8 mouse cellular contexts compared by ENCODE assay signal in genomic region chr15:83150073-83150442, GRCm38 (mm10). TPM values are rescaled to one million over a fixed set of nuclear protein-coding genes. Genes with fewer than 3 reads are reported as not detected.
DNase-seq lines count a peak whose midpoint lies in the region; ATAC-seq and TF ChIP-seq lines count a peak whose summit lies in the region.

No protein-coding gene starts in this region.

- peak overlapping the region; percentile 73 for H3K4me2 ChIP-seq in limb, embryonic 15.5 days
- H3K4me2 ChIP-seq in stomach, embryonic 16.5 days (ENCODE audit: low read depth, low read length), result peak overlapping the region; percentile 45

- no peak overlapping the region for H3K9ac ChIP-seq in limb, embryonic 15.5 days
- peak overlapping the region; percentile 17 for H3K9ac ChIP-seq in stomach, embryonic 16.5 days (ENCODE audit: low read length)

- TF ChIP-seq CTCF in cerebellum, adult 2 months (IDR thresholded peaks at IDR 0.05; ENCODE audit: borderline replicate concordance, insufficient read depth, low read depth, low read length), result no peak

- H3K9me3 ChIP-seq in megakaryocyte, embryonic 14.5 days, result no peaks in the 10 kb centered on the region
- H3K9me3 ChIP-seq in limb, embryonic 15.5 days, result no peaks in the 10 kb centered on the region
- no peaks in the 10 kb centered on the region for H3K9me3 ChIP-seq in stomach, embryonic 16.5 days (replicated peaks; ENCODE audit: control insufficient read depth, low read length)

- no peak for DNase-seq in cerebellum, adult 2 months
- no peak for DNase-seq in cerebellum, adult 11-12 months
- DNase-seq in thymus, postnatal 4 days, result no peak
- no peak for DNase-seq in cerebellum, postnatal 4 days (ENCODE audit: low spot score in 2 of 2)

- H3K27ac ChIP-seq in cerebellum, adult 2 months (ENCODE audit: insufficient read depth, low read length), result peak overlapping the region; percentile 100
- peak overlapping the region; percentile 98 for H3K27ac ChIP-seq in limb, embryonic 15.5 days
- peak overlapping the region; percentile 97 for H3K27ac ChIP-seq in stomach, embryonic 16.5 days (ENCODE audit: low read length)

- H3K27me3 ChIP-seq in cerebellum, adult 2 months (ENCODE audit: control insufficient read depth, insufficient read depth, low read length), result no peaks in the 10 kb centered on the region
- H3K27me3 ChIP-seq in megakaryocyte, embryonic 14.5 days (replicated peaks), result no peaks in the 10 kb centered on the region
- H3K27me3 ChIP-seq in limb, embryonic 15.5 days, result no peaks in the 10 kb centered on the region
- no peaks in the 10 kb centered on the region for H3K27me3 ChIP-seq in stomach, embryonic 16.5 days (ENCODE audit: control insufficient read depth, insufficient read depth, low read length)

- H3K4me3 ChIP-seq in cerebellum, adult 2 months (replicated peaks; ENCODE audit: insufficient read depth, low read depth, low read length), result peak overlapping the region; percentile 99
- peak overlapping the region; percentile 97 for H3K4me3 ChIP-seq in megakaryocyte, embryonic 14.5 days (replicated peaks)
- peak overlapping the region; percentile 88; the same call in 1 of the 2 replicates for H3K4me3 ChIP-seq in limb, embryonic 15.5 days
- peak overlapping the region; percentile 81 for H3K4me3 ChIP-seq in stomach, embryonic 16.5 days (replicated peaks; ENCODE audit: low read length)

- no peak for TF ChIP-seq POLR2A in cerebellum, adult 2 months (IDR thresholded peaks at IDR 0.05; ENCODE audit: borderline replicate concordance, insufficient read depth, low read length)

- peaks cover 5% of the 10 kb centered on the region; the same call in 1 of the 2 replicates for H3K4me1 ChIP-seq in cerebellum, adult 2 months (ENCODE audit: control insufficient read depth, insufficient read depth, low read length)
- peaks cover 73% of the 10 kb centered on the region for H3K4me1 ChIP-seq in megakaryocyte, embryonic 14.5 days
- H3K4me1 ChIP-seq in limb, embryonic 15.5 days, result peaks cover 13% of the 10 kb centered on the region
- H3K4me1 ChIP-seq in stomach, embryonic 16.5 days (ENCODE audit: control insufficient read depth, insufficient read depth, low read length), result peaks cover 11% of the 10 kb centered on the region; the same call in 1 of the 2 replicates

- no peak for ATAC-seq in megakaryocyte, adult 5-6 weeks (ENCODE audit: poor library complexity, severe bottlenecking)
- ATAC-seq in limb, embryonic 15.5 days (ENCODE audit: insufficient number of reproducible peaks, low FRiP score, low TSS enrichment, low read depth), result no peak
- no peak for ATAC-seq in stomach, embryonic 16.5 days (ENCODE audit: insufficient read depth, low FRiP score)

- H3K36me3 ChIP-seq in megakaryocyte, embryonic 14.5 days (replicated peaks; ENCODE audit: low read length), result peaks cover 41% of the 10 kb centered on the region
- peaks cover 31% of the 10 kb centered on the region for H3K36me3 ChIP-seq in limb, embryonic 15.5 days
- H3K36me3 ChIP-seq in stomach, embryonic 16.5 days (ENCODE audit: control insufficient read depth, insufficient read depth, low read length), result 0 out of 2 replicates have a peak, but pooled peaks cover 5% of the 10 kb centered on the region

- WGBS in cerebellum, adult 2 months, result 22% methylated on average over 3 of the region's 3 CpGs
- WGBS in limb, embryonic 15.5 days, result 22% methylated on average over 3 of the region's 3 CpGs
- WGBS in stomach, embryonic 16.5 days, result 14% methylated on average over 3 of the region's 3 CpGs

RNA-seq across cellular contexts. Expression of gene Poldip3, which starts 0.9 kb away (rescaled TPM):
- 73.3 and 74.1 TPM in 2 replicates for polyA plus RNA-seq in cerebellum, adult 2 months (2012; rRNA removed)
- polyA plus RNA-seq in megakaryocyte, embryonic 14.5 days (2012; ENCODE audit: insufficient read depth, low replicate concordance), result 69.1 and 81.7 TPM in 2 replicates
- total RNA-seq in megakaryocyte, adult 5-6 weeks (2015), result 41.5 and 45.2 TPM in 2 replicates
- total RNA-seq in megakaryocyte, adult 5-6 weeks (2017), result 96.6 and 118 TPM in 2 replicates
- polyA plus RNA-seq in limb, embryonic 15.5 days (2015; fragmentation: Nextera tagmentation; extraction: Ambion mirVana), result 134 and 137 TPM in 2 replicates
- polyA plus RNA-seq in stomach, embryonic 16.5 days (2015; fragmentation: Nextera tagmentation; extraction: Ambion mirVana), result 121 and 128 TPM in 2 replicates

RNA-seq across cellular contexts. Expression of gene Cyb5r3, which starts 22.3 kb away (rescaled TPM):
- 63.5 and 68.6 TPM in 2 replicates for polyA plus RNA-seq in cerebellum, adult 2 months (2012; rRNA removed)
- polyA plus RNA-seq in megakaryocyte, embryonic 14.5 days (2012; ENCODE audit: insufficient read depth, low replicate concordance), result 127 and 215 TPM in 2 replicates
- total RNA-seq in megakaryocyte, adult 5-6 weeks (2015), result 42.8 and 44.7 TPM in 2 replicates
- 21.0 and 24.5 TPM in 2 replicates for total RNA-seq in megakaryocyte, adult 5-6 weeks (2017)
- polyA plus RNA-seq in limb, embryonic 15.5 days (2015; fragmentation: Nextera tagmentation; extraction: Ambion mirVana), result 152 and 185 TPM in 2 replicates
- polyA plus RNA-seq in stomach, embryonic 16.5 days (2015; fragmentation: Nextera tagmentation; extraction: Ambion mirVana), result 211 and 262 TPM in 2 replicates

RNA-seq across cellular contexts. Expression of gene Rrp7a, which starts 27.5 kb away (rescaled TPM):
- 109 and 114 TPM in 2 replicates for polyA plus RNA-seq in cerebellum, adult 2 months (2012; rRNA removed)
- 23.5 and 59.4 TPM in 2 replicates for polyA plus RNA-seq in megakaryocyte, embryonic 14.5 days (2012; ENCODE audit: insufficient read depth, low replicate concordance)
- total RNA-seq in megakaryocyte, adult 5-6 weeks (2015), result 17.5 and 21.2 TPM in 2 replicates
- total RNA-seq in megakaryocyte, adult 5-6 weeks (2017), result 50.8 and 57.9 TPM in 2 replicates
- polyA plus RNA-seq in limb, embryonic 15.5 days (2015; fragmentation: Nextera tagmentation; extraction: Ambion mirVana), result 66.9 and 67.3 TPM in 2 replicates
- 65.5 and 66.0 TPM in 2 replicates for polyA plus RNA-seq in stomach, embryonic 16.5 days (2015; fragmentation: Nextera tagmentation; extraction: Ambion mirVana)
